Mouse (Mus musculus) midbrain, embryonic 13.5 days (tissue): Measurements from ENCODE around the gene Vmn1r148. TPM values are rescaled to one million over a fixed set of nuclear protein-coding genes. Genes with fewer than 3 reads are reported as not detected.
"Not testable (repeated sequence)": the region's sequence is repeated elsewhere in the genome, so short reads cannot be mapped to it uniquely, and the experiment has no call there.

Experiments
- ATAC-seq: fragments of 200-750 bp; cut with Nextera tagmentation; 2 replicates; pipeline ENCODE4 v1.8.0; 2017; ENCODE audit warnings: mild to moderate bottlenecking, moderate TSS enrichment, moderate library complexity
- H3K27ac ChIP-seq: fragments of 300-500 bp; sonication (generic); 2 replicates; pipeline ENCODE4 v1.5.1; 2015; ENCODE audit warnings: inconsistent platforms, mild to moderate bottlenecking, moderate library complexity
- H3K27me3 ChIP-seq: fragments of 300-500 bp; sonication (generic); 2 replicates; pipeline ENCODE4 v1.6.1; 2015; ENCODE audit warnings: mild to moderate bottlenecking, inconsistent platforms
- H3K36me3 ChIP-seq: fragments of 300-500 bp; sonication (generic); 2 replicates; pipeline ENCODE4 v1.6.1; 2015; ENCODE audit warnings: mild to moderate bottlenecking, inconsistent platforms
- H3K4me1 ChIP-seq: fragments of 300-500 bp; sonication (generic); replicated peaks from 2 replicates; pipeline ENCODE4 v1.6.1; 2015; ENCODE audit warnings: inconsistent platforms
- H3K4me2 ChIP-seq: fragments of 300-500 bp; sonication (generic); replicated peaks from 2 replicates; pipeline ENCODE4 v1.6.1; 2015; ENCODE audit warnings: moderate library complexity, mild to moderate bottlenecking, inconsistent platforms
- H3K4me3 ChIP-seq: fragments of 300-500 bp; sonication (generic); replicated peaks from 2 replicates; pipeline ENCODE4 v1.5.1; 2015; ENCODE audit warnings: mild to moderate bottlenecking, inconsistent platforms
- H3K9ac ChIP-seq: fragments of 300-500 bp; sonication (generic); replicated peaks from 2 replicates; pipeline ENCODE4 v1.6.1; 2015; ENCODE audit warnings: mild to moderate bottlenecking, inconsistent platforms
- H3K9me3 ChIP-seq: fragments of 300-500 bp; sonication (generic); 2 replicates; pipeline ENCODE4 v1.6.1; 2016; ENCODE audit warnings: mild to moderate bottlenecking, inconsistent platforms
- WGBS: fragments of 180-500 bp; shearing (Covaris S2); methylation state at CpG from one replicate; pipeline ENCODE4 v1.1.7; 2015; 5-methylcytosine and 5-hydroxymethylcytosine counted together
- polyA plus RNA-seq: library from polyadenylated mRNA; unstranded; fragments of >200 nt; fragmentation: Nextera tagmentation; extraction: Ambion mirVana; gene quantifications from 2 replicates; pipeline ENCODE4 v1.2.1, GENCODE M21; 2015

Vmn1r148 gene
- polyA plus RNA-seq: not detected in 2 replicates

- H3K4me3 ChIP-seq, H3K9ac ChIP-seq, H3K9me3 ChIP-seq, H3K27ac ChIP-seq, H3K36me3 ChIP-seq, ATAC-seq, H3K27me3 ChIP-seq, H3K4me2 ChIP-seq, H3K4me1 ChIP-seq: not testable (repeated sequence)
- no CpG with 5 or more reads among the region's 3 CpGs for WGBS
Observed at GRCm38 (mm10) chr7:22413283-22413682, at the start of gene Vmn1r148. Vmn1r148 (plus strand) TSS chr7:22413583.

- H3K4me1 ChIP-seq, H3K4me3 ChIP-seq, ATAC-seq, H3K9me3 ChIP-seq, H3K27me3 ChIP-seq, H3K9ac ChIP-seq, H3K36me3 ChIP-seq, H3K27ac ChIP-seq, H3K4me2 ChIP-seq: not testable (repeated sequence)
- WGBS: no CpG with 5 or more reads among the region's 1 CpGs
Observed at GRCm38 (mm10) chr7:22370939-22371338, 42.4 kb upstream of the Vmn1r148 start, which contains the start of gene Gm8660. Gm8660 (minus strand) TSS chr7:22371039.

GRCm38 (mm10) chr7:22438129-22438528 lies 24.7 kb downstream of the Vmn1r148 start, which contains the start of gene Vmn1r149:
Vmn1r149 (minus strand) TSS chr7:22438229.
- not testable (repeated sequence) for H3K9me3 ChIP-seq, H3K27me3 ChIP-seq, H3K9ac ChIP-seq, H3K4me2 ChIP-seq, ATAC-seq, H3K36me3 ChIP-seq, H3K4me1 ChIP-seq, H3K4me3 ChIP-seq, H3K27ac ChIP-seq
- WGBS: no CpG with 5 or more reads among the region's 2 CpGs

- H3K27ac ChIP-seq, H3K4me3 ChIP-seq, ATAC-seq, H3K27me3 ChIP-seq, H3K4me1 ChIP-seq, H3K9ac ChIP-seq, H3K36me3 ChIP-seq, H3K4me2 ChIP-seq, H3K9me3 ChIP-seq: not testable (repeated sequence)
- no CpG with 5 or more reads among the region's 5 CpGs for WGBS
Observed at GRCm38 (mm10) chr7:22463975-22464374, 50.6 kb downstream of the Vmn1r148 start, which contains the start of gene Gm10665. Gm10665 (minus strand) TSS chr7:22464075.

Other genes starting within 250 kb of the Vmn1r148 start
- gene Vmn1r142, start 249.5 kb upstream of the Vmn1r148 start, polyA plus RNA-seq: not detected in 2 replicates
- gene Vmn1r143, start 224.2 kb upstream of the Vmn1r148 start, polyA plus RNA-seq: not detected in 2 replicates
- not detected in 2 replicates for gene Gm8653, start 212.3 kb upstream of the Vmn1r148 start, polyA plus RNA-seq
- gene Gm8453, start 184.1 kb upstream of the Vmn1r148 start, polyA plus RNA-seq: not detected in 2 replicates
- gene Gm4187, start 83.9 kb upstream of the Vmn1r148 start, polyA plus RNA-seq: not detected in 2 replicates
- not detected in 2 replicates for gene Gm8660, start 42.5 kb upstream of the Vmn1r148 start, polyA plus RNA-seq
- gene Vmn1r149, start 24.6 kb downstream of the Vmn1r148 start, polyA plus RNA-seq: not detected in 2 replicates
- gene Gm10665, start 50.5 kb downstream of the Vmn1r148 start, polyA plus RNA-seq: not detected in 2 replicates
- gene Vmn1r151, start 86.1 kb downstream of the Vmn1r148 start, polyA plus RNA-seq: not detected in 2 replicates
- not detected in 2 replicates for gene Vmn1r152, start 109.4 kb downstream of the Vmn1r148 start, polyA plus RNA-seq
- gene Gm8677, start 121.3 kb downstream of the Vmn1r148 start, polyA plus RNA-seq: not detected in 2 replicates
- gene Gm4201, start 151.8 kb downstream of the Vmn1r148 start, polyA plus RNA-seq: not detected in 2 replicates
- gene Gm4565, start 174.5 kb downstream of the Vmn1r148 start, polyA plus RNA-seq: not detected in 2 replicates
- gene Vmn1r155, start 244.4 kb downstream of the Vmn1r148 start, polyA plus RNA-seq: not detected in 2 replicates